Mouse (Mus musculus) stomach, postnatal 0 days (tissue): ENCODE results near the gene Jhy. TPM values are rescaled to one million over a fixed set of nuclear protein-coding genes. Genes with fewer than 3 reads are reported as not detected.
A peak's percentile ranks its signal among the peaks of the same experiment; 100 is the strongest.

Experiments
- ATAC-seq: fragments of 200-750 bp; cut with Nextera tagmentation; 2 replicates; pipeline ENCODE4 v1.8.0; 2017; ENCODE audit not compliant: low FRiP score, low TSS enrichment
- DNase-seq: peaks from one replicate; pipeline ENCODE4 v3.0.0-alpha.2; 2016; ENCODE audit warnings: low spot score
- H3K27ac ChIP-seq: fragments of 300-500 bp; sonication (generic); replicated peaks from 2 replicates; pipeline ENCODE4 v1.5.1; 2014; ENCODE audit warnings: mild to moderate bottlenecking, control low read depth
- H3K27me3 ChIP-seq: fragments of 300-500 bp; sonication (generic); 2 replicates; pipeline ENCODE4 v1.6.1; 2014; ENCODE audit warnings: low read length; ENCODE audit not compliant: control insufficient read depth, insufficient read depth
- H3K36me3 ChIP-seq: fragments of 300-500 bp; sonication (generic); 2 replicates; pipeline ENCODE4 v1.6.1; 2014; ENCODE audit warnings: low read length, mixed read lengths; ENCODE audit not compliant: control insufficient read depth, insufficient read depth
- H3K4me1 ChIP-seq: fragments of 300-500 bp; sonication (generic); replicated peaks from 2 replicates; pipeline ENCODE4 v1.6.1; 2014; ENCODE audit warnings: antibody characterized with exemption; ENCODE audit not compliant: control insufficient read depth, insufficient read depth
- H3K4me2 ChIP-seq: fragments of 300-500 bp; sonication (generic); replicated peaks from 2 replicates; pipeline ENCODE4 v1.6.1; 2014; ENCODE audit warnings: low read depth, mild to moderate bottlenecking, control low read depth, moderate library complexity
- H3K4me3 ChIP-seq: fragments of 300-500 bp; sonication (generic); 2 replicates; pipeline ENCODE4 v1.5.1; 2014; ENCODE audit warnings: low read depth, low read length, control low read depth
- H3K9ac ChIP-seq: fragments of 300-500 bp; sonication (generic); 2 replicates; pipeline ENCODE4 v1.6.1; 2014; ENCODE audit warnings: mild to moderate bottlenecking, low read length, control low read depth, mixed read lengths
- H3K9me3 ChIP-seq: fragments of 300-500 bp; sonication (generic); 2 replicates; pipeline ENCODE4 v1.6.1; 2016; ENCODE audit warnings: low read length; ENCODE audit not compliant: control insufficient read depth
- CTCF ChIP-seq: IDR thresholded peaks from 2 replicates; pipeline ENCODE4 v1.5.1; 2016; ENCODE audit warnings: antibody characterized with exemption, low read depth, mild to moderate bottlenecking, moderate library complexity
- EP300 ChIP-seq: optimal IDR thresholded peaks from 2 replicates; pipeline ENCODE3; 2016; ENCODE audit warnings: antibody characterized with exemption
- WGBS: fragments of 180-500 bp; shearing (Covaris S2); extraction: QIAGEN DNeasy Blood & Tissue Kit; methylation state at CpG from one replicate; pipeline ENCODE4 v1.1.7; 2014; 5-methylcytosine and 5-hydroxymethylcytosine counted together
- polyA plus RNA-seq: library from polyadenylated mRNA; unstranded; fragments of >200 nt; fragmentation: Nextera tagmentation; extraction: Ambion mirVana; gene quantifications from 2 replicates; pipeline ENCODE4 v1.2.1, GENCODE M21; 2015

Jhy gene
- polyA plus RNA-seq, 1 experiment from 2014 or later = 0.07 TPM

GRCm38 (mm10) chr9:40859196-40859595 lies 104.7 kb downstream of the Jhy start:
- no peak overlapping the region for H3K27ac ChIP-seq
- H3K9me3 ChIP-seq = no peaks in the 10 kb centered on the region
- no peaks in the 10 kb centered on the region for H3K4me1 ChIP-seq
- WGBS = 12% methylated on average over 9 of the region's 9 CpGs
- no peak for TF ChIP-seq CTCF
- TF ChIP-seq EP300 = no peak
- peak overlapping the region; percentile 25 for H3K4me3 ChIP-seq
- no peak for DNase-seq
- ATAC-seq = no peak
- H3K36me3 ChIP-seq = no peaks in the 10 kb centered on the region
- no peaks in the 10 kb centered on the region for H3K27me3 ChIP-seq
- no peak overlapping the region for H3K9ac ChIP-seq
- peak overlapping the region; percentile 56 for H3K4me2 ChIP-seq

DNA sequence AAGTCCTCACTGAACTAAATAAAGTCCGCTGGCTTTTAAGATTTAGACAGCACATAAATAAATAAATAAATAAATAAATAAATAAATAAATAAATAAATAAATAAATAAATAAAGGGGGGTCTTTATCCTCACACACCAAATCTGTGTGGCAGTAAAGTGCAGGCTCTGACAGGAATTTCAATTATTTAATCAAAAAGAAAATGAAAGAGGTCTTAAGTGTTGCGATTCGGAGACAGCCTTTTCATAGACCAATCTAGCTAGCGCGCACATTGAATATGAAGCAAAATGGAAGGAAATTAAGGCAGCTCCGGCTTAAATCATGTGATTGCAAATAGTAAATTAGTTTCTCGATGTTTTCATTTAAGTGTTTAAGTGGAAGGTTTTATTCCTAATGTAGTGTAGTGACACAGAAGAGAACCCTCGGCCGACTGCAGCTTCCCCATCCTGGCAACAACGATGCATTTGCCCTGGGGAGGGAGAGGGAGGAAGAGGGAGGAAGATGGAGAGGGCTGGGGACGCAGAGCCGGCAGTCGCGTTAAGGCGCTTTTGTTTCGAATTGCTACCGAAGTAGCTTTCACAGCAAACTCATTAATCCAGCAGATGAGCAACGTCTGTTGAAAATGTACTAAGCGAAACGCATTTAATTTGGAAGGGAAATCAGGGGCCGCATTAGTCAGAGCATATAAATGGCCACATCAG lies 105.3 kb downstream of the Jhy start:
- H3K4me1 ChIP-seq = no peaks in the 10 kb centered on the region
- H3K4me2 ChIP-seq = peak overlapping the region; percentile 56
- H3K27me3 ChIP-seq = no peaks in the 10 kb centered on the region
- peak overlapping the region; percentile 25 for H3K4me3 ChIP-seq
- H3K9ac ChIP-seq = no peak overlapping the region
- no peaks in the 10 kb centered on the region for H3K36me3 ChIP-seq
- no peaks in the 10 kb centered on the region for H3K9me3 ChIP-seq
- DNase-seq (no peak), ATAC-seq (no peak)
- 10% methylated on average over 21 of the region's 21 CpGs for WGBS
- TF ChIP-seq EP300 (no peak), CTCF (no peak)
- H3K27ac ChIP-seq = no peak overlapping the region

- no peaks in the 10 kb centered on the region for H3K9me3 ChIP-seq
- TF ChIP-seq CTCF = no peak
- TF ChIP-seq EP300 = no peak
- no peaks in the 10 kb centered on the region for H3K36me3 ChIP-seq
- no peak overlapping the region for H3K27ac ChIP-seq
- DNase-seq (no peak), ATAC-seq (no peak)
- WGBS = 54% methylated on average over 2 of the region's 2 CpGs
- no peak overlapping the region for H3K4me2 ChIP-seq
- H3K4me3 ChIP-seq = no peak overlapping the region
- no peaks in the 10 kb centered on the region for H3K27me3 ChIP-seq
- no peak overlapping the region for H3K9ac ChIP-seq
- no peaks in the 10 kb centered on the region for H3K4me1 ChIP-seq
Observed at GRCm38 (mm10) chr9:40851515-40851914, 112.4 kb downstream of the Jhy start.

Other genes starting within 250 kb of the Jhy start
- 991 and 1,085 TPM in 2 replicates for gene Hspa8, start 163.1 kb downstream of the Jhy start, polyA plus RNA-seq
- gene Bsx, start 90.0 kb downstream of the Jhy start, polyA plus RNA-seq = 0.04 TPM in 1 of 2 replicates, not detected in the other
- not detected in 2 replicates for gene Crtam, start 40.5 kb upstream of the Jhy start, polyA plus RNA-seq
- 1.4 and 1.7 TPM in 2 replicates for gene Ubash3b, start 197.6 kb upstream of the Jhy start, polyA plus RNA-seq